Mouse (Mus musculus) hindbrain, embryonic 15.5 days (tissue): Measurements from ENCODE around the gene Akap6. TPM values are rescaled to one million over a fixed set of nuclear protein-coding genes. Genes with fewer than 3 reads are reported as not detected.

Experiments
- ATAC-seq: fragments of 200-750 bp; cut with Nextera tagmentation; 2 replicates; pipeline ENCODE4 v1.8.0; 2017; ENCODE audit warnings: low read depth, moderate number of reproducible peaks, moderate TSS enrichment; ENCODE audit not compliant: low FRiP score
- H3K27ac ChIP-seq: fragments of 300-500 bp; sonication (generic); replicated peaks from 2 replicates; pipeline ENCODE4 v1.5.1; 2015; ENCODE audit warnings: mild to moderate bottlenecking, inconsistent platforms
- H3K27me3 ChIP-seq: fragments of 300-500 bp; sonication (generic); 2 replicates; pipeline ENCODE4 v1.6.1; 2015; ENCODE audit warnings: control low read depth, inconsistent platforms
- H3K36me3 ChIP-seq: fragments of 300-500 bp; sonication (generic); 2 replicates; pipeline ENCODE4 v1.6.1; 2015; ENCODE audit warnings: control low read depth, inconsistent platforms
- H3K4me1 ChIP-seq: fragments of 300-500 bp; sonication (generic); replicated peaks from 2 replicates; pipeline ENCODE4 v1.6.1; 2015; ENCODE audit warnings: control low read depth, inconsistent platforms
- H3K4me2 ChIP-seq: fragments of 300-500 bp; sonication (generic); 2 replicates; pipeline ENCODE4 v1.6.1; 2015; ENCODE audit warnings: moderate library complexity, mild to moderate bottlenecking, inconsistent platforms
- H3K4me3 ChIP-seq: fragments of 300-500 bp; sonication (generic); 2 replicates; pipeline ENCODE4 v1.5.1; 2015; ENCODE audit warnings: mild to moderate bottlenecking, inconsistent platforms
- H3K9ac ChIP-seq: fragments of 300-500 bp; sonication (generic); 2 replicates; pipeline ENCODE4 v1.6.1; 2015; ENCODE audit warnings: inconsistent platforms
- H3K9me3 ChIP-seq: fragments of 300-500 bp; sonication (generic); 2 replicates; pipeline ENCODE4 v1.6.1; 2016; ENCODE audit warnings: control low read depth, inconsistent platforms
- WGBS: fragments of 180-500 bp; shearing (Covaris S2); methylation state at CpG from one replicate; pipeline ENCODE4 v1.1.7; 2015; 5-methylcytosine and 5-hydroxymethylcytosine counted together
- polyA plus RNA-seq: library from polyadenylated mRNA; unstranded; fragments of >200 nt; fragmentation: Nextera tagmentation; extraction: Ambion mirVana; gene quantifications from 2 replicates; pipeline ENCODE4 v1.2.1, GENCODE M21; 2015

Akap6 gene
- polyA plus RNA-seq, 1 experiment from 2014 or later: 24.3 TPM

GRCm38 (mm10) chr12:52697407-52698109 is 1.6 kb upstream of the Akap6 start:
- Histone ChIP-seq H3K9me3 (no peaks in the 10 kb centered on the region), H3K27ac (peak overlapping the region; percentile 96), H3K9ac (peak overlapping the region; percentile 69; the same call in 1 of the 2 replicates), H3K4me3 (no peak overlapping the region), H3K36me3 (no peaks in the 10 kb centered on the region), H3K27me3 (no peaks in the 10 kb centered on the region), H3K4me1 (peaks cover 30% of the 10 kb centered on the region), H3K4me2 (peak overlapping the region; percentile 80; the same call in 1 of the 2 replicates)
- 67% methylated on average over 3 of the region's 3 CpGs for WGBS
- no peak for ATAC-seq

GRCm38 (mm10) chr12:52698276-52698930 is 780 bp upstream of the Akap6 start:
- Histone ChIP-seq H3K27me3 (no peaks in the 10 kb centered on the region), H3K4me2 (peak overlapping the region; percentile 80), H3K4me1 (peaks cover 36% of the 10 kb centered on the region), H3K9me3 (no peaks in the 10 kb centered on the region), H3K36me3 (no peaks in the 10 kb centered on the region), H3K4me3 (peak overlapping the region; percentile 50), H3K27ac (peak overlapping the region; percentile 96), H3K9ac (peak overlapping the region; percentile 69)
- 0 out of 2 replicates have a peak, but pooled peaks have one; percentile 16 for ATAC-seq
- 13% methylated on average over 5 of the region's 5 CpGs for WGBS

GRCm38 (mm10) chr12:52699961-52700696 is 946 bp downstream of the Akap6 start:
- peak overlapping the region; percentile 69 for H3K9ac ChIP-seq
- H3K27me3 ChIP-seq: no peaks in the 10 kb centered on the region
- H3K27ac ChIP-seq: peak overlapping the region; percentile 96
- H3K4me3 ChIP-seq: peak overlapping the region; percentile 50
- no peaks in the 10 kb centered on the region for H3K9me3 ChIP-seq
- ATAC-seq: peak; percentile 31
- H3K36me3 ChIP-seq: no peaks in the 10 kb centered on the region
- H3K4me2 ChIP-seq: peak overlapping the region; percentile 80
- H3K4me1 ChIP-seq: peaks cover 48% of the 10 kb centered on the region
- 6% methylated on average over 15 of the region's 15 CpGs for WGBS

GRCm38 (mm10) chr12:52700697-52701191 is 1.6 kb downstream of the Akap6 start:
- H3K27me3 ChIP-seq: no peaks in the 10 kb centered on the region
- no peaks in the 10 kb centered on the region for H3K9me3 ChIP-seq
- H3K27ac ChIP-seq: peak overlapping the region; percentile 96
- peak overlapping the region; percentile 50 for H3K4me3 ChIP-seq
- peak overlapping the region; percentile 69 for H3K9ac ChIP-seq
- peak; percentile 49; the same call in 1 of the 2 replicates for ATAC-seq
- H3K36me3 ChIP-seq: no peaks in the 10 kb centered on the region
- peak overlapping the region; percentile 80 for H3K4me2 ChIP-seq
- peaks cover 48% of the 10 kb centered on the region for H3K4me1 ChIP-seq
- 5% methylated on average over 15 of the region's 15 CpGs for WGBS

- H3K9ac ChIP-seq: peak overlapping the region; percentile 69
- no peak; the same call in 1 of the 2 replicates for ATAC-seq
- WGBS: 5% methylated on average over 9 of the region's 9 CpGs
- H3K9me3 ChIP-seq: no peaks in the 10 kb centered on the region
- peak overlapping the region; percentile 50 for H3K4me3 ChIP-seq
- H3K27me3 ChIP-seq: no peaks in the 10 kb centered on the region
- peak overlapping the region; percentile 96 for H3K27ac ChIP-seq
- H3K4me2 ChIP-seq: peak overlapping the region; percentile 80
- peaks cover 48% of the 10 kb centered on the region for H3K4me1 ChIP-seq
- H3K36me3 ChIP-seq: no peaks in the 10 kb centered on the region
Observed at GRCm38 (mm10) chr12:52701201-52701641, 2.0 kb downstream of the Akap6 start.

- Histone ChIP-seq H3K4me3 (peak overlapping the region; percentile 50), H3K36me3 (no peaks in the 10 kb centered on the region), H3K4me2 (peak overlapping the region; percentile 80), H3K9ac (no peak overlapping the region), H3K27me3 (no peaks in the 10 kb centered on the region), H3K4me1 (peaks cover 45% of the 10 kb centered on the region), H3K27ac (0 out of 2 replicates have a peak overlapping the region, but pooled peaks have one; percentile 3), H3K9me3 (no peaks in the 10 kb centered on the region)
- ATAC-seq: no peak
- 68% methylated on average over 12 of the region's 12 CpGs for WGBS
Observed at GRCm38 (mm10) chr12:52702368-52702967, 3.3 kb downstream of the Akap6 start.

- WGBS: 69% methylated on average over 4 of the region's 4 CpGs
- Histone ChIP-seq H3K4me3 (no peak overlapping the region), H3K4me1 (peaks cover 33% of the 10 kb centered on the region), H3K27me3 (no peaks in the 10 kb centered on the region), H3K4me2 (no peak overlapping the region), H3K36me3 (no peaks in the 10 kb centered on the region), H3K9ac (no peak overlapping the region), H3K9me3 (no peaks in the 10 kb centered on the region), H3K27ac (no peak overlapping the region)
- no peak for ATAC-seq
Observed at GRCm38 (mm10) chr12:52704081-52704480, 4.9 kb downstream of the Akap6 start.

GRCm38 (mm10) chr12:52704810-52705209 is 5.6 kb downstream of the Akap6 start:
- H3K4me3 ChIP-seq: no peak overlapping the region
- 0 out of 2 replicates have a peak, but pooled peaks have one; percentile 19 for ATAC-seq
- H3K9ac ChIP-seq: no peak overlapping the region
- H3K4me1 ChIP-seq: peaks cover 33% of the 10 kb centered on the region
- no peak overlapping the region for H3K4me2 ChIP-seq
- no peak overlapping the region for H3K27ac ChIP-seq
- no peaks in the 10 kb centered on the region for H3K36me3 ChIP-seq
- H3K27me3 ChIP-seq: no peaks in the 10 kb centered on the region
- no peaks in the 10 kb centered on the region for H3K9me3 ChIP-seq
- WGBS: 53% methylated on average over 3 of the region's 3 CpGs

- 88% methylated on average over 3 of the region's 3 CpGs for WGBS
- Histone ChIP-seq H3K4me3 (no peak overlapping the region), H3K36me3 (peaks cover 4% of the 10 kb centered on the region; the same call in 1 of the 2 replicates), H3K4me2 (no peak overlapping the region), H3K27me3 (no peaks in the 10 kb centered on the region), H3K27ac (no peak overlapping the region), H3K9me3 (no peaks in the 10 kb centered on the region), H3K4me1 (peaks cover 9% of the 10 kb centered on the region), H3K9ac (no peak overlapping the region)
- ATAC-seq: no peak
Observed at GRCm38 (mm10) chr12:52711382-52711781, 12.2 kb downstream of the Akap6 start.

- no peak overlapping the region for H3K9ac ChIP-seq
- peaks cover 4% of the 10 kb centered on the region; the same call in 1 of the 2 replicates for H3K36me3 ChIP-seq
- no peak overlapping the region; the same call in 1 of the 2 replicates for H3K27ac ChIP-seq
- H3K4me2 ChIP-seq: no peak overlapping the region
- H3K9me3 ChIP-seq: no peaks in the 10 kb centered on the region
- H3K4me3 ChIP-seq: no peak overlapping the region
- H3K27me3 ChIP-seq: no peaks in the 10 kb centered on the region
- ATAC-seq: no peak
- WGBS: 64% methylated on average over 7 of the region's 7 CpGs
- H3K4me1 ChIP-seq: peaks cover 9% of the 10 kb centered on the region
Observed at GRCm38 (mm10) chr12:52711857-52712640, 12.9 kb downstream of the Akap6 start.

GRCm38 (mm10) chr12:52718392-52718791 is 19.2 kb downstream of the Akap6 start:
- no peaks in the 10 kb centered on the region for H3K9me3 ChIP-seq
- no peak overlapping the region for H3K27ac ChIP-seq
- peaks cover 9% of the 10 kb centered on the region; the same call in 1 of the 2 replicates for H3K36me3 ChIP-seq
- ATAC-seq: no peak
- 90% methylated on average over 6 of the region's 6 CpGs for WGBS
- H3K9ac ChIP-seq: no peak overlapping the region
- H3K4me1 ChIP-seq: no peaks in the 10 kb centered on the region
- H3K4me2 ChIP-seq: no peak overlapping the region
- no peak overlapping the region for H3K4me3 ChIP-seq
- no peaks in the 10 kb centered on the region for H3K27me3 ChIP-seq
